15 mouse cellular contexts compared by ENCODE assay signal in genomic region chr6:17529490-17530269, GRCm38 (mm10).
DNase-seq lines count a peak whose midpoint lies in the region; ATAC-seq lines count a peak whose summit lies in the region.
"Had no signal": no experiment of that assay in that cellular context is flagged by ENCODE, and none has a peak within 500 bp of the region (broad histone marks: within the 10 kb centered on the region; RNA-seq: fewer than 3 reads in every experiment).

No protein-coding gene starts in this region.

- no peak overlapping the region for H3K27ac ChIP-seq in hindbrain, embryonic 13.5 days
- no peak overlapping the region for H3K27ac ChIP-seq in hindbrain, embryonic 16.5 days (ENCODE audit: low read depth, low read length)
- peak overlapping the region; percentile 29; the same call in 1 of the 2 replicates for H3K27ac ChIP-seq in limb, embryonic 12.5 days
- no peak overlapping the region for H3K27ac ChIP-seq in limb, embryonic 10.5 days
- no peak overlapping the region for H3K27ac ChIP-seq in neural tube, embryonic 15.5 days (replicated peaks)
- H3K27ac ChIP-seq in neural tube, embryonic 12.5 days: no peak overlapping the region
- H3K27ac ChIP-seq: forebrain, embryonic 12.5 days; hindbrain, embryonic 10.5 days; midbrain, embryonic 10.5 days had no signal

- 67% methylated on average over 6 of the region's 6 CpGs for WGBS in hindbrain, embryonic 13.5 days
- 64% methylated on average over 6 of the region's 6 CpGs for WGBS in hindbrain, embryonic 16.5 days
- 51% methylated on average over 6 of the region's 6 CpGs for WGBS in limb, embryonic 12.5 days
- 73% methylated on average over 6 of the region's 6 CpGs for WGBS in limb, embryonic 10.5 days
- 50% methylated on average over 6 of the region's 6 CpGs for WGBS in neural tube, embryonic 15.5 days
- 60% methylated on average over 6 of the region's 6 CpGs for WGBS in neural tube, embryonic 12.5 days

- no peak for DNase-seq in limb, embryonic 10.5 days (ENCODE audit: low spot score)
- peak; percentile 13 for DNase-seq in neural tube, embryonic 10.5 days (ENCODE audit: extremely low spot score, low spot score)
- no peak for DNase-seq in urinary bladder, postnatal 4 days (ENCODE audit: low spot score in 2 of 2)
- DNase-seq: adrenal gland, postnatal 10 days; cerebellum, adult 2 months; right cerebral cortex, postnatal 14 days; thymus, postnatal 4 days had no signal

- 0 out of 2 replicates have a peak, but pooled peaks cover 4% of the 10 kb centered on the region for H3K4me1 ChIP-seq in hindbrain, embryonic 13.5 days (replicated peaks)
- no peaks in the 10 kb centered on the region for H3K4me1 ChIP-seq in hindbrain, embryonic 16.5 days (ENCODE audit: control insufficient read depth, insufficient read depth, low read depth, low read length)
- peaks cover 9% of the 10 kb centered on the region for H3K4me1 ChIP-seq in limb, embryonic 12.5 days (replicated peaks)
- H3K4me1 ChIP-seq in limb, embryonic 10.5 days: peaks cover 6% of the 10 kb centered on the region; the same call in 1 of the 2 replicates
- no peaks in the 10 kb centered on the region for H3K4me1 ChIP-seq in neural tube, embryonic 15.5 days
- 0 out of 2 replicates have a peak, but pooled peaks cover 5% of the 10 kb centered on the region for H3K4me1 ChIP-seq in neural tube, embryonic 12.5 days
- H3K4me1 ChIP-seq: forebrain, embryonic 12.5 days had no signal

- ATAC-seq in hindbrain, embryonic 13.5 days (ENCODE audit: low FRiP score): 0 out of 2 replicates have a peak, but pooled peaks have one; percentile 21
- no peak for ATAC-seq in hindbrain, embryonic 16.5 days
- no peak for ATAC-seq in limb, embryonic 12.5 days (ENCODE audit: insufficient number of reproducible peaks, insufficient read depth, low FRiP score, low TSS enrichment, low read depth)
- no peak for ATAC-seq in neural tube, embryonic 15.5 days (ENCODE audit: low FRiP score)
- 0 out of 2 replicates have a peak, but pooled peaks have one; percentile 7 for ATAC-seq in neural tube, embryonic 12.5 days (ENCODE audit: low FRiP score, low read depth)

- H3K9me3 ChIP-seq in hindbrain, embryonic 13.5 days: no peaks in the 10 kb centered on the region
- H3K9me3 ChIP-seq in hindbrain, embryonic 16.5 days (ENCODE audit: control insufficient read depth, low read length): no peaks in the 10 kb centered on the region
- no peaks in the 10 kb centered on the region for H3K9me3 ChIP-seq in limb, embryonic 12.5 days
- H3K9me3 ChIP-seq in limb, embryonic 10.5 days (replicated peaks): no peaks in the 10 kb centered on the region
- H3K9me3 ChIP-seq in neural tube, embryonic 15.5 days (replicated peaks): no peaks in the 10 kb centered on the region
- no peaks in the 10 kb centered on the region for H3K9me3 ChIP-seq in neural tube, embryonic 12.5 days
- H3K9me3 ChIP-seq: forebrain, embryonic 12.5 days; hindbrain, embryonic 10.5 days; midbrain, embryonic 10.5 days had no signal

- no peak overlapping the region for H3K4me2 ChIP-seq in hindbrain, embryonic 13.5 days
- H3K4me2 ChIP-seq in hindbrain, embryonic 16.5 days (ENCODE audit: low read length): no peak overlapping the region
- no peak overlapping the region for H3K4me2 ChIP-seq in limb, embryonic 12.5 days
- H3K4me2 ChIP-seq in neural tube, embryonic 15.5 days: no peak overlapping the region
- no peak overlapping the region for H3K4me2 ChIP-seq in neural tube, embryonic 12.5 days (replicated peaks)
- H3K4me2 ChIP-seq: forebrain, embryonic 12.5 days had no signal

- H3K9ac ChIP-seq in hindbrain, embryonic 13.5 days: no peak overlapping the region
- no peak overlapping the region for H3K9ac ChIP-seq in hindbrain, embryonic 16.5 days (ENCODE audit: low read depth, low read length)
- H3K9ac ChIP-seq in limb, embryonic 12.5 days (replicated peaks): no peak overlapping the region
- H3K9ac ChIP-seq in neural tube, embryonic 15.5 days (replicated peaks): no peak overlapping the region
- H3K9ac ChIP-seq in neural tube, embryonic 12.5 days: no peak overlapping the region
- H3K9ac ChIP-seq: forebrain, embryonic 12.5 days had no signal

- no peaks in the 10 kb centered on the region for H3K36me3 ChIP-seq in hindbrain, embryonic 13.5 days
- no peaks in the 10 kb centered on the region for H3K36me3 ChIP-seq in hindbrain, embryonic 16.5 days (ENCODE audit: control insufficient read depth, insufficient read depth, low read length)
- H3K36me3 ChIP-seq in limb, embryonic 12.5 days: no peaks in the 10 kb centered on the region
- no peaks in the 10 kb centered on the region for H3K36me3 ChIP-seq in limb, embryonic 10.5 days
- no peaks in the 10 kb centered on the region for H3K36me3 ChIP-seq in neural tube, embryonic 15.5 days
- H3K36me3 ChIP-seq in neural tube, embryonic 12.5 days: no peaks in the 10 kb centered on the region
- H3K36me3 ChIP-seq: forebrain, embryonic 12.5 days; hindbrain, embryonic 10.5 days; midbrain, embryonic 10.5 days had no signal

- H3K27me3 ChIP-seq in hindbrain, embryonic 13.5 days: no peaks in the 10 kb centered on the region
- H3K27me3 ChIP-seq in hindbrain, embryonic 16.5 days (replicated peaks; ENCODE audit: control insufficient read depth, insufficient read depth, low read length): no peaks in the 10 kb centered on the region
- no peaks in the 10 kb centered on the region for H3K27me3 ChIP-seq in limb, embryonic 12.5 days
- no peaks in the 10 kb centered on the region for H3K27me3 ChIP-seq in limb, embryonic 10.5 days (ENCODE audit: low read depth, poor library complexity, severe bottlenecking)
- H3K27me3 ChIP-seq in neural tube, embryonic 15.5 days (replicated peaks): no peaks in the 10 kb centered on the region
- no peaks in the 10 kb centered on the region for H3K27me3 ChIP-seq in neural tube, embryonic 12.5 days (replicated peaks)
- H3K27me3 ChIP-seq: forebrain, embryonic 12.5 days had no signal

- H3K4me3 ChIP-seq in hindbrain, embryonic 13.5 days: no peak overlapping the region
- H3K4me3 ChIP-seq in hindbrain, embryonic 16.5 days (ENCODE audit: low read length): no peak overlapping the region
- H3K4me3 ChIP-seq in limb, embryonic 12.5 days (replicated peaks): no peak overlapping the region
- H3K4me3 ChIP-seq in limb, embryonic 10.5 days: no peak overlapping the region
- no peak overlapping the region for H3K4me3 ChIP-seq in neural tube, embryonic 15.5 days (replicated peaks)
- H3K4me3 ChIP-seq in neural tube, embryonic 12.5 days: no peak overlapping the region
- H3K4me3 ChIP-seq: forebrain, embryonic 12.5 days; hindbrain, embryonic 10.5 days; midbrain, embryonic 10.5 days had no signal

Comparison
In these comparisons a context has a peak if more than half of its experiments do, and no peak if none do; other contexts are left out.
1. ATAC-seq: peak in hindbrain, embryonic 13.5 days (single experiment) and neural tube, embryonic 12.5 days (single experiment); none in hindbrain, embryonic 16.5 days (single experiment), limb, embryonic 12.5 days (single experiment) and neural tube, embryonic 15.5 days (single experiment).